Comparison of ENCODE assay signal across 21 mouse cellular contexts in the genomic region with DNA sequence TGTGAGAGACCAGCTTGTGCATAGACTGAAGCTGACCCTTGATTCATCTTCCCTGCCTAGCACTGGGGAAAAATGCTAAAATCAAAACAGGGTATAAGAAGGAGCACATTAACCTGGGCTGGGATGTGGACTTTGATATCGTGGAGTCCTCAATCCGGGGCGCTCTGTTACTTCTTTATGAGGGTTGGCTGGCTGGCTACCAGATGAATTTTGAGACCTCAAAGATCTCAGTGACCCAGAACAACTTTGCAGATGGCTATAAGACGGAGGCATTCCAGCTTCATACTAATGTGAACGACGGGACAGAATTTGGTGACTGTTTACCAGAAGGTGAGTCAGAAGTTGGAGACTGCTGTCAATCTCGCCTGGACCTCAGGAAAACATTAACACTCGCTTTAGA.
"Had no signal": no experiment of that assay in that cellular context is flagged by ENCODE, and none has a peak within 500 bp of the region (broad histone marks: within the 10 kb centered on the region; RNA-seq: fewer than 3 reads in every experiment).

No protein-coding gene starts in this region.

- H3K9ac ChIP-seq: limb, embryonic 12.5 days; limb, embryonic 15.5 days; liver, embryonic 14.5 days; liver, postnatal 0 days; lung, embryonic 14.5 days; midbrain, embryonic 13.5 days; neural tube, embryonic 13.5 days had no signal

- H3K4me2 ChIP-seq: limb, embryonic 12.5 days; limb, embryonic 15.5 days; liver, embryonic 11.5 days; lung, embryonic 14.5 days; midbrain, embryonic 13.5 days; neural tube, embryonic 13.5 days had no signal

- H3K36me3 ChIP-seq: limb, embryonic 12.5 days; limb, embryonic 15.5 days; midbrain, embryonic 13.5 days; neural tube, embryonic 13.5 days had no signal

- H3K4me1 ChIP-seq: limb, embryonic 12.5 days; limb, embryonic 15.5 days; midbrain, embryonic 13.5 days; neural tube, embryonic 13.5 days had no signal

- H3K27ac ChIP-seq: hindbrain, postnatal 0 days; layer of hippocampus, adult 2 months; limb, embryonic 12.5 days; limb, embryonic 15.5 days; liver, embryonic 14.5 days; macrophage; midbrain, embryonic 13.5 days; neural tube, embryonic 13.5 days had no signal

- DNase-seq: layer of hippocampus, adult 9-11 months; left cerebral cortex, postnatal 4 days; liver, postnatal 0 days; lung, embryonic 14.5 days; retina, postnatal 1 day; thymus, adult 18-20 months; thymus, postnatal 36 days had no signal

- ATAC-seq: hindbrain, postnatal 0 days; inflammation-experienced regulatory T-cells, adult 6 months; intestine, embryonic 16.5 days; liver, postnatal 0 days; lung, postnatal 0 days; midbrain, embryonic 13.5 days; midbrain, embryonic 16.5 days had no signal

- H3K27me3 ChIP-seq: limb, embryonic 12.5 days; limb, embryonic 15.5 days; midbrain, embryonic 13.5 days; neural tube, embryonic 13.5 days had no signal

- H3K4me3 ChIP-seq: layer of hippocampus, adult 2 months; limb, embryonic 12.5 days; limb, embryonic 15.5 days; midbrain, embryonic 13.5 days; myocyte; neural tube, embryonic 13.5 days had no signal

- H3K9me3 ChIP-seq: limb, embryonic 12.5 days; limb, embryonic 15.5 days; midbrain, embryonic 13.5 days; neural tube, embryonic 13.5 days had no signal
